Mouse (Mus musculus) neural tube, embryonic 12.5 days (tissue): Measurements from ENCODE around the gene Sdk1. TPM values are rescaled to one million over a fixed set of nuclear protein-coding genes. Genes with fewer than 3 reads are reported as not detected.

Experiments used
- ATAC-seq: fragments of 200-750 bp; cut with Nextera tagmentation; 2 replicates; pipeline ENCODE4 v1.8.0; 2017; ENCODE audit warnings: low read depth, mild to moderate bottlenecking, moderate TSS enrichment, moderate library complexity; ENCODE audit not compliant: low FRiP score
- H3K27ac ChIP-seq: fragments of 300-500 bp; sonication (generic); 2 replicates; pipeline ENCODE4 v1.5.1; 2016
- H3K27me3 ChIP-seq: fragments of 300-500 bp; sonication (generic); replicated peaks from 2 replicates; pipeline ENCODE4 v1.6.1; 2016; ENCODE audit warnings: mild to moderate bottlenecking
- H3K36me3 ChIP-seq: fragments of 300-500 bp; sonication (generic); 2 replicates; pipeline ENCODE4 v1.6.1; 2016; ENCODE audit warnings: mild to moderate bottlenecking
- H3K4me1 ChIP-seq: fragments of 300-500 bp; sonication (generic); 2 replicates; pipeline ENCODE4 v1.6.1; 2016
- H3K4me2 ChIP-seq: fragments of 300-500 bp; sonication (generic); replicated peaks from 2 replicates; pipeline ENCODE4 v1.6.1; 2016; ENCODE audit warnings: mild to moderate bottlenecking
- H3K4me3 ChIP-seq: fragments of 300-500 bp; sonication (generic); 2 replicates; pipeline ENCODE4 v1.5.1; 2016
- H3K9ac ChIP-seq: fragments of 300-500 bp; sonication (generic); 2 replicates; pipeline ENCODE4 v1.6.1; 2016; ENCODE audit warnings: mild to moderate bottlenecking
- H3K9me3 ChIP-seq: fragments of 300-500 bp; sonication (generic); 2 replicates; pipeline ENCODE4 v1.6.1; 2016; ENCODE audit warnings: mild to moderate bottlenecking
- WGBS: fragments of 180-500 bp; shearing (Covaris S2); methylation state at CpG from one replicate; pipeline ENCODE4 v1.1.7; 2016; 5-methylcytosine and 5-hydroxymethylcytosine counted together
- polyA plus RNA-seq: library from polyadenylated mRNA; unstranded; fragments of >200 nt; fragmentation: Nextera tagmentation; extraction: Ambion mirVana; gene quantifications from 2 replicates; pipeline ENCODE4 v1.2.1, GENCODE M21; 2016

Gene Sdk1
- polyA plus RNA-seq, 1 experiment from 2014 or later, result 4.7 TPM

DNA sequence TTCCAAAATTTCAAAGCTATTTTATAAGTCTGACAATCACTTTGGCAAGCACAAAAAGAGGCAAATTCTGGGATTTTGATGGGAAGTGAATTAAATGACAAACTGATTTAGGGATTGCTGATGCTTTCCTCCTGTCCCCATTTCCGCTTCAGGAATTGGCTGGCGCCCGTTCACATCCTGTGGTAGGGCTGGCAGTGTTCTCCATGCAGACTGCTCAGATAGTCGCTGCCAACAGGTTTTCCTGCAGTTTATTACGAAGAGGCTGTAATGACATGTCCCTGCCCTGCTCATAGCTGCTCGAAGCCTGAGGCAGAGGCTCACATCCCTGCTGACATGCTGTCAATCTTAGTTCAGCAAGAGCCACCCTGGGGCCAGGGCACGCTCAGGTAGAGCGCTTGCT, 908.3 kb downstream of the Sdk1 start:
- H3K4me1 ChIP-seq, result no peaks in the 10 kb centered on the region
- H3K9me3 ChIP-seq, result peaks cover 4% of the 10 kb centered on the region
- H3K27ac ChIP-seq, result no peak overlapping the region
- H3K4me2 ChIP-seq, result no peak overlapping the region
- WGBS, result 89% methylated on average over 8 of the region's 8 CpGs
- no peak overlapping the region for H3K4me3 ChIP-seq
- peaks cover 3% of the 10 kb centered on the region; the same call in 1 of the 2 replicates for H3K36me3 ChIP-seq
- no peak for ATAC-seq
- no peak overlapping the region for H3K9ac ChIP-seq
- no peaks in the 10 kb centered on the region for H3K27me3 ChIP-seq

DNA sequence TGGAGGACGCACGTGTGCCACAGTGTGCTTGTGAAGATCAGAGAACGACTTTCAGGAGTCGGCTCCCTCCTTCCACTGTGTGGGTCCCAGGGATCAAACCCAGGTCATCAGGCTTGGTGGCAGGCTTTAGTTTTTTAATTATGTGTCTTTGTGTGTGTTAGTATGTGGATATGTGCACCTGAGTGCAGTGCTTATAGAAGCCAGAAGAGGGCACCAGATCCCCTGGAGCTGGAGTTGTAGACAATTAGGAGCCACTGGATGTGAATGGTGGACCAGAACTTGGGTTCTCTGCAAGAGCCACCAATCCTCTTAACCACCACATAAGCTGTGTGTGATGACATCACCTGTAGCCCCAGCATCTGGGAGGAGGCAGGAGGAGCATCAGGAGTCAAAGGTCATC, 909.5 kb downstream of the Sdk1 start:
- no peak overlapping the region for H3K4me3 ChIP-seq

DNA sequence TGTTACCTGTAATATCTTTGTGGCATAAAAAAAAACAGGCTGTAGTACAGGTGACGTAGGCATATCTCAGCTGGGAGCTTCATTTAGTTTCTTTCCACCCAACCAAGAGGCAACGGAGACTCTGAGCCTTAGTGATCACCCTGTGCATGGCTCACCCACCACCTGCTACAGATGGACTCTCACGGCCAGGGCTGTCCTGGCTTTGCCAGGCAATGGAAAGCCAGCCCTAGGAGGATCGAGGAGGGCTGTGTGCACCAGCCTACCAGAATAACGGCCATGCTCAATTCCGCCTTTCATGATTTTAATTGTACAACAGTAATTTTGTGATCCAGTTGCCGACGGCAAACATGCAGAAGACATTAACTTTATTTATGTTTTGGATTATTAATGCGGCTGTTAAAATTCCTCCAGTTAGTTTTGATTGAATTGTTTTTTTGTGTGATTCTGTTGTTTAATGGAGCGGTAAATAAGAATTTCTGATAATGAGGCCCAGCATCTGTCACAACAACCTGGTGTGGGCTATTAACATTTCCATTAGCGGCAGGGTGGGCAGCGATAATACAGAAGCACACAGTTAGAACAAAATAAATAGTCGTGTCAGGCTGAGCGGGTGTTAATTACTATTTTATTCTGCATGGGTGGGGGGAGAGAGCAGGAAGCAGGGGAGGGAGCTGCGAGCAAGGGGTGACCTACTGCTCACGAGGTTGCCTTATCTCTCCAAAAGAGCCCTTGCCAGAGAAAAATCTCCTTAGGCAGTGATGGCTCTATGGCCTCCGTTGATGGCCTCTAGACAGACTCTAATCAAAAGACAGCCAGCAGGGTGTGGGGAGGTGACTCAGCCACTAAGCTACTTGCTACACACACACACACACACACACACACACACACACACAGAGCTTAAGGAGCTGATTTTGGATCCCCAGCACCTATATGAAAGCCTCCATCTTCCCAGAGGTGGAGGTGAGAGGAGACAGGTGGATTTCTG, 915.9 kb downstream of the Sdk1 start:
- Histone ChIP-seq H3K27ac (no peak overlapping the region), H3K9me3 (peaks cover 4% of the 10 kb centered on the region), H3K4me2 (no peak overlapping the region), H3K36me3 (no peaks in the 10 kb centered on the region), H3K9ac (no peak overlapping the region), H3K27me3 (0 out of 2 replicates have a peak, but pooled peaks cover 4% of the 10 kb centered on the region), H3K4me3 (no peak overlapping the region), H3K4me1 (no peaks in the 10 kb centered on the region)
- 62% methylated on average over 17 of the region's 17 CpGs for WGBS
- ATAC-seq, result no peak; the same call in 1 of the 2 replicates

More for the DNA sequence above, 909.5 kb downstream of the Sdk1 start:
- Histone ChIP-seq H3K9me3 (peaks cover 4% of the 10 kb centered on the region), H3K4me1 (no peaks in the 10 kb centered on the region), H3K36me3 (peaks cover 3% of the 10 kb centered on the region; the same call in 1 of the 2 replicates), H3K27me3 (no peaks in the 10 kb centered on the region), H3K9ac (no peak overlapping the region), H3K4me2 (no peak overlapping the region), H3K27ac (no peak overlapping the region)
- WGBS, result 94% methylated on average over 4 of the region's 4 CpGs
- no peak for ATAC-seq

DNA sequence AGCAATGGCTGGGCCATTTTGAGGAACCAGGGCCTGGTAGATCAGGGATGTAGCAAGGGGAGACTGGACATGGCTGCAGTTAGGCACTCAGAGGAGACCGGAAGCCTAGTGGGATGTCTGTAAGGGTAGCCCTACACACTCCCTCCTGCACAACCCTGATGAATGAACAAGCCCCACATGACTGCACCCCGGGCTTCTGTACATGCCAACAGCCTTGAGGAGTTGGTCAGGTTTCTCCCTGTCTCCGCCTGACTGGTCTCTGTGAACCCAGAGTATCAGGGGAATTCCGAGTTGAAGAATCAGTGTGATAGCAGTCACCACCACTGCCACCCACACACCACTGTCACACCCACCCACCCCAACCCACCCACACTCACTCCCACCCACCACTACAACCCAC, 922.2 kb downstream of the Sdk1 start:
- no peak overlapping the region for H3K27ac ChIP-seq
- H3K9me3 ChIP-seq, result 0 out of 2 replicates have a peak, but pooled peaks cover 6% of the 10 kb centered on the region
- no peak overlapping the region for H3K4me2 ChIP-seq
- H3K27me3 ChIP-seq, result 0 out of 2 replicates have a peak, but pooled peaks cover 3% of the 10 kb centered on the region
- WGBS, result 91% methylated on average over 4 of the region's 4 CpGs
- ATAC-seq, result no peak
- H3K9ac ChIP-seq, result no peak overlapping the region
- H3K4me1 ChIP-seq, result no peaks in the 10 kb centered on the region
- no peaks in the 10 kb centered on the region for H3K36me3 ChIP-seq
- no peak overlapping the region for H3K4me3 ChIP-seq

DNA sequence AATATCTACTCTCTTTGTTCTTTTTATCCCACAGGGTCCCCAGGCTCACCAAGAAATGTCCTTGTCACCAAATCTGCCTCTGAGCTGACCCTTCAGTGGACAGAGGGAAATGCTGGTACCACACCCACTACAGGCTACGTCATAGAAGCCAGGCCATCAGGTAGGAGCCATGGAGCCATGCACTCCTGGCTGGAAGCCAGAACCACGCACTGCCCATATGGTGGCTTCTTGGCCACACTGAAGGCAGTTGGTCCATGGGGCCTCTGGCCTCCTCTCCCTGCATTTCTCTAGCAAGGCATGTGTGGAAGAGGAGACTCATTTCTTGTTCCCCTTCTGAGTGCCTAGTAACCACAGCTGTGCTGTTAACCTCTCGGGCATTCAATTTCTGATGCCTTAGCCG, 932.3 kb downstream of the Sdk1 start:
- Histone ChIP-seq H3K4me3 (no peak overlapping the region), H3K9me3 (0 out of 2 replicates have a peak, but pooled peaks cover 4% of the 10 kb centered on the region), H3K27ac (no peak overlapping the region), H3K4me2 (no peak overlapping the region), H3K27me3 (0 out of 2 replicates have a peak, but pooled peaks cover 5% of the 10 kb centered on the region), H3K4me1 (peaks cover 17% of the 10 kb centered on the region; the same call in 1 of the 2 replicates), H3K9ac (no peak overlapping the region), H3K36me3 (no peaks in the 10 kb centered on the region)
- WGBS, result 86% methylated on average over 4 of the region's 4 CpGs
- ATAC-seq, result no peak

DNA sequence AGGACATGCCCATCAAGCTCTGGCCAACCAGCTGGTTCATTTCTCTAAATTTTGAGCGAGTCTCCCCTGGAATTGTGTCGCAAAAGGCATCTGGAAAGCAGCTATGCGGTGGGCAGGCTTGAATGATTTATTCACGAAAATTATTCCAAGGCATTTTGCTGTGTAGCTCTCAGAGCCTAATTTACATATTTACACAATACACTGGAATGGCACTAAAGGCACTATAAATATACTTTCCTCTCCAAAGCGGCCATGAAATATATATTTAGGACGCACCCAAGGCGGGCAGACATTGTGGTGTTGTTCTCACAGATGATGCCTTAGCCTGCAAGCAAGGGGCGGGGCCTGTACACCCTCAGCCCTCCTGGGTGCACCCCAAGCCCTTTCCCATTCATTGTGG, 936.9 kb downstream of the Sdk1 start:
- Histone ChIP-seq H3K27me3 (peaks cover 25% of the 10 kb centered on the region), H3K36me3 (no peaks in the 10 kb centered on the region), H3K27ac (peak overlapping the region; percentile 21; the same call in 1 of the 2 replicates), H3K4me2 (0 out of 2 replicates have a peak overlapping the region, but pooled peaks have one; percentile 8), H3K4me1 (peaks cover 31% of the 10 kb centered on the region), H3K4me3 (no peak overlapping the region), H3K9ac (no peak overlapping the region), H3K9me3 (0 out of 2 replicates have a peak, but pooled peaks cover 4% of the 10 kb centered on the region)
- ATAC-seq, result 0 out of 2 replicates have a peak, but pooled peaks have one; percentile 30
- 44% methylated on average over 8 of the region's 8 CpGs for WGBS

DNA sequence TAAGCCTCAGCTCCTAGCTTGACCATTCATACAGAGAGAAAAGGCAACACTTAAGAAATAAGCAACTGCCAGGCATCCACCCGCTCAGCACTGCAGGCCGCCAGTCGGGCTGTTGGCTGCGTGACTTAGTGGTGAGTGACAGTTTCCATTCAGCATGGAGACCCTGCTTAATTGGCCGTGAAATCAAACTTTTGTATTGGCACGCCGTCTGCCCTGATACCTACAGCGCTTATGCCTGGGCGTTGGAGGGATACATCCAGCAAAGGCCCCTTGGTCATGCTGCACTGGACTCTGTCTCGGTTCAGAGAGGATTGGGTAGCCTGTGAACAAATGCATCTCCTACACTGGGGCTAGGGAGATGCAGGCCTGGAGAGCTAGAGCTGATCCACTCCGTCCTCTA, 938.0 kb downstream of the Sdk1 start:
- peak; percentile 59; the same call in 1 of the 2 replicates for ATAC-seq
- H3K36me3 ChIP-seq, result no peaks in the 10 kb centered on the region
- 0 out of 2 replicates have a peak overlapping the region, but pooled peaks have one; percentile 2 for H3K4me2 ChIP-seq
- no peak overlapping the region for H3K9ac ChIP-seq
- 14% methylated on average over 11 of the region's 11 CpGs for WGBS
- H3K4me1 ChIP-seq, result peaks cover 31% of the 10 kb centered on the region
- H3K27ac ChIP-seq, result no peak overlapping the region
- 0 out of 2 replicates have a peak, but pooled peaks cover 4% of the 10 kb centered on the region for H3K9me3 ChIP-seq
- H3K4me3 ChIP-seq, result no peak overlapping the region
- H3K27me3 ChIP-seq, result peaks cover 25% of the 10 kb centered on the region

DNA sequence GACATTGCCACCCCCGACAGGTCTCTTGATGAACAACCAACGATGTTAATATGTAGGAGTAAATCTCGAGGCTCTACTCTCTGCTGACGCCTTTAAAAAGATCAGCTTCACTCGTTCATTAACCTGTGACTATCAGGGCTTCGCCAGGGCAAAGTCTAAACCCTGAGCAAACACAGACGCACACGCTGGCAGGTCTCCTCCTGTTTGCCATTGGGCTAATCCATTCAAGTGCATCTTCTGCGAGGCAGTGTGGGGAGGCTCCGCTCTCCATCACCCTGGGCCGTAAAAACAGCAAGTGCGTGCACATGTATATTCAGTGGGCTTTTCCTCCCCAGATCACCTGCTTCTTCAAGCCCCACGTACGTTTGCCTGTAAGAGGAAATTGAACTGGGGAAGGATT, 940.6 kb downstream of the Sdk1 start:
- H3K9ac ChIP-seq, result no peak overlapping the region
- H3K9me3 ChIP-seq, result no peaks in the 10 kb centered on the region
- no peak for ATAC-seq
- no peak overlapping the region for H3K27ac ChIP-seq
- H3K36me3 ChIP-seq, result no peaks in the 10 kb centered on the region
- whole genome bisulfite sequencing, result 74% methylated on average over 14 of the region's 14 CpGs
- no peak overlapping the region for H3K4me2 ChIP-seq
- H3K27me3 ChIP-seq, result peaks cover 28% of the 10 kb centered on the region
- H3K4me3 ChIP-seq, result no peak overlapping the region
- peaks cover 38% of the 10 kb centered on the region for H3K4me1 ChIP-seq

DNA sequence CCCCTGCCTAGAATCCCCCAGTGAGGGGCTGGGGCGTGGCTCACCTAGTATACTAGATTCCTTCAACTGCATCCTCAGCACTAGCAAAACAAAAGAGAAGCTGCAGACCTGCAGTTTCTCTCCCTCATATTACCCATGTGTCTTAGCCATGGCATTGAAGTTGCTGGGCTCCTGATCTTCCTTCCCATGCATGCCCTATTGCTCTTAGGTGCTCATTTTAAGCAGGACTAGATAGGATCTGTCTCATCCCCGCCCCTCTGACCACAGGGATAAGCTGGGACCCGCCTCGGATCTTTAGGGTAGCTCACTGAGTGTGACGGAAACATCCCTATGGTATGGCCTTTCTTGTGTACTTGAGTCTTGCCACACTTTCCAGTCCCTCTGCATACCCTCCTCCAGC, 947.5 kb downstream of the Sdk1 start:
- H3K4me3 ChIP-seq, result no peak overlapping the region
- H3K4me1 ChIP-seq, result peaks cover 8% of the 10 kb centered on the region; the same call in 1 of the 2 replicates
- no peaks in the 10 kb centered on the region for H3K36me3 ChIP-seq
- H3K27me3 ChIP-seq, result 0 out of 2 replicates have a peak, but pooled peaks cover 8% of the 10 kb centered on the region
- H3K27ac ChIP-seq, result no peak overlapping the region
- WGBS, result 80% methylated on average over 5 of the region's 5 CpGs
- ATAC-seq, result no peak
- no peak overlapping the region for H3K4me2 ChIP-seq
- H3K9ac ChIP-seq, result no peak overlapping the region
- no peaks in the 10 kb centered on the region for H3K9me3 ChIP-seq

DNA sequence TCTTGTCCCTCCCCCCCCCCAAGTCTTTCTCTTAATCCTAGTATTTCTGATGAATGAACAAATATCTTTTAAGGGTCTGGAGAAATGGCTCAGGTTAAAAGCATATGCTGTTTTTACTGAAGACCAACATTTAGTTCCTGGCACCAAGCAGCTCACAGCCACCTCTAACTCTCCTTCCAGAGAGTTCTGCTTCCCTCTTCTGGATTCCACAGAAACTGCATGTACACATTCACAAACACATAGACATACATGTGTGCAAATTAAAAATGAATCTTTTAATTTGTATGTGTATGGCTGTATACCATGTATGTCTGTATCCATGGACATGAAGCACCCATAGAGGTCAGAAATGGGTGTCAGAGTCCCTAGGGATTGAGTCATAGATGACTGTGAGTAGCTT, 968.6 kb downstream of the Sdk1 start:
- Histone ChIP-seq H3K27ac (no peak overlapping the region), H3K4me1 (no peaks in the 10 kb centered on the region), H3K9ac (no peak overlapping the region), H3K4me3 (no peak overlapping the region), H3K4me2 (no peak overlapping the region), H3K27me3 (no peaks in the 10 kb centered on the region), H3K36me3 (no peaks in the 10 kb centered on the region), H3K9me3 (no peaks in the 10 kb centered on the region; the same call in 1 of the 2 replicates)
- no peak for ATAC-seq

DNA sequence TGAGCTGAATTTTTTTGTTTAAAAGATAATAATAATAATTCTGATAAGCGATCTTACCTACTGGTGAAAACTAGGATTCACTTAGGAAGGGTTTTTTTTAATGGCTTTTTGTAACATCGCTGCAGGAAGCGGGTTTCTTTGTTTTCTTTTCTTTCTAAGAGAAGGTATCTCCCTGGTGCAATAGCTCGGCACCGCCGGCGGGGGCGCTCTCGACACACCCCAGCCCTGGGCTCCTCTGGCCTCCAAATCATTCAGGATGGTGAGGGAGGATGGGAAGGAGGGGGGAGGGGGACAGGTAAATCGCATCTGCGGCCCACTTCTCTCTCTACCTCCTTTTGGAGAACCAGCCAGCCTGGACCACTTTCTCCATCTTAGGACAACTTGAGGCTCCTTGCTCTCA, 971.0 kb downstream of the Sdk1 start:
- Histone ChIP-seq H3K4me2 (no peak overlapping the region), H3K9ac (no peak overlapping the region), H3K4me1 (no peaks in the 10 kb centered on the region), H3K4me3 (no peak overlapping the region), H3K9me3 (no peaks in the 10 kb centered on the region; the same call in 1 of the 2 replicates), H3K27me3 (no peaks in the 10 kb centered on the region), H3K36me3 (no peaks in the 10 kb centered on the region), H3K27ac (no peak overlapping the region)
- 58% methylated on average over 11 of the region's 11 CpGs for WGBS
- no peak for ATAC-seq

DNA sequence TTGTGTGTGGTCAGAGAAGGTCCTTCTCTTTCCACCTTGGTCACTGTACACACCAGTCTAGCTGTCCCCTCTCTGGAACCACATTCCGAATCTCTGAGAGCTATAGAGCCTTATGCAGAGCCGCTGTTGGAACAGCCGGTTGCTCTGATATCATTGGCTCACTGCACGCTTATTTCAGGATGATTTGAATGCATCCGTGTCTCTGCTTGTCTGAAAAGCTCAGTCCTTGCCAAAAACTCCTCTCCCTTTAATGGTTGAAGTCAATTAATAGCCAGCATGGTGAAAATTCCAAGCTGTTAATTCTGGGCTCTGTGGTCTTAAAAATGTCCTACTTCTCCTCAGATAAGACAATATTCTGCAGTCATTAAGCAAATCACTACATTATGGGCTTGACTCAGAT, 974.7 kb downstream of the Sdk1 start:
- Histone ChIP-seq H3K4me1 (no peaks in the 10 kb centered on the region), H3K36me3 (no peaks in the 10 kb centered on the region), H3K4me3 (no peak overlapping the region), H3K9ac (no peak overlapping the region), H3K27ac (no peak overlapping the region), H3K4me2 (no peak overlapping the region), H3K9me3 (peaks cover 6% of the 10 kb centered on the region; the same call in 1 of the 2 replicates), H3K27me3 (no peaks in the 10 kb centered on the region)
- 83% methylated on average over 5 of the region's 5 CpGs for WGBS
- no peak for ATAC-seq
